Comparison of ENCODE assay signal across 19 mouse cellular contexts in the genomic region with DNA sequence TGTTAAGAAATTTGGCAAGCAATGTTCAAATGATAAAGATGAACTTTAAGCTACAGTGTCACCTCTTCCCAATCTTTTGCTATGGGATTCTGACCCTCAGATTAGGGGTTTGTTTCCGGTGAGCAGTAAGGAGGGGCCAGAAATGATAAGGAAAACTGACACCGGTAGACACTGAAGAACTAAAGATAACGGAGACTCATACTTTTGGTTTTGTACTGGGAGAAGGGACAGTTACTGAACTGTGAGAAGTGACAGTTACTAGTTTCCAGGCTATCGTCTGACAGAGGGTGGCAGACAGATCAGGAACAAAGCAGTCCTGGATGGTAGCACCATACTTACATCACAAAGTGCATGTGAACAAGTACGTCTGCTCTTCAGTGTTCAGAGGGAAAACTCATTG. TPM values are rescaled to one million over a fixed set of nuclear protein-coding genes. Genes with fewer than 3 reads are reported as not detected.
DNase-seq lines count a peak whose midpoint lies in the region; ATAC-seq and TF ChIP-seq lines count a peak whose summit lies in the region.
"Had no signal": no experiment of that assay in that cellular context is flagged by ENCODE, and none has a peak within 500 bp of the region (broad histone marks: within the 10 kb centered on the region; RNA-seq: fewer than 3 reads in every experiment).

No protein-coding gene starts in this region.

- DNase-seq in heart, postnatal 4 days = no peak
- DNase-seq in liver, adult 2 months (ENCODE audit: extremely low read depth, low read depth, low spot score) = peak; percentile 34
- DNase-seq in liver = no peak
- no peak for DNase-seq in gastrocnemius, postnatal 14 days
- DNase-seq in adrenal gland, postnatal 4 days (ENCODE audit: low spot score in 2 of 2) = no peak
- DNase-seq: cerebellum, adult 9-10 months; forebrain, postnatal 0 days; kidney, adult 18-20 months; right cerebral cortex, postnatal 25 days had no signal

- H3K79me2 ChIP-seq in liver, adult 2 months (ENCODE audit: control insufficient read depth, insufficient read depth, low read length) = no peaks in the 10 kb centered on the region

- H3K9me3 ChIP-seq in heart, embryonic 11.5 days (replicated peaks; ENCODE audit: control insufficient read depth, low read length) = no peaks in the 10 kb centered on the region
- H3K9me3 ChIP-seq in liver, embryonic 12.5 days (replicated peaks) = no peaks in the 10 kb centered on the region
- H3K9me3 ChIP-seq: embryonic facial prominence, embryonic 13.5 days; limb, embryonic 13.5 days had no signal

- no peaks in the 10 kb centered on the region for H3K36me3 ChIP-seq in heart, embryonic 11.5 days (ENCODE audit: control insufficient read depth, insufficient read depth, low read length)
- H3K36me3 ChIP-seq in liver, adult 2 months (ENCODE audit: control insufficient read depth, insufficient read depth, low read length) = no peaks in the 10 kb centered on the region
- no peaks in the 10 kb centered on the region for H3K36me3 ChIP-seq in liver, embryonic 12.5 days
- H3K36me3 ChIP-seq: embryonic facial prominence, embryonic 13.5 days; limb, embryonic 13.5 days had no signal

- no peaks in the 10 kb centered on the region for H3K27me3 ChIP-seq in heart, embryonic 11.5 days (ENCODE audit: control insufficient read depth, insufficient read depth, low read length)
- no peaks in the 10 kb centered on the region for H3K27me3 ChIP-seq in liver, adult 2 months (ENCODE audit: control insufficient read depth, insufficient read depth, low read length)
- H3K27me3 ChIP-seq in liver, embryonic 12.5 days (replicated peaks) = no peaks in the 10 kb centered on the region
- H3K27me3 ChIP-seq: embryonic facial prominence, embryonic 13.5 days; limb, embryonic 13.5 days; megakaryocyte, embryonic 14.5 days had no signal

- ATAC-seq in heart, embryonic 11.5 days (replicated peaks; ENCODE audit: insufficient number of reproducible peaks, low FRiP score, low TSS enrichment) = no peak
- peak; percentile 85 for ATAC-seq in liver, embryonic 12.5 days
- ATAC-seq in megakaryocyte-erythroid progenitor cell, adult 5-6 weeks (replicated peaks; ENCODE audit: low FRiP score, low TSS enrichment, poor library complexity, severe bottlenecking) = peak; percentile 90
- ATAC-seq: forebrain, postnatal 0 days; lung, postnatal 0 days had no signal

- no peak for TF ChIP-seq POLR2A in liver, adult 2 months (IDR thresholded peaks at IDR 0.05; ENCODE audit: extremely low read depth, insufficient read depth, low read length)

- H3K9ac ChIP-seq in heart, embryonic 11.5 days (ENCODE audit: low read depth, low read length) = no peak overlapping the region; the same call in 1 of the 2 replicates
- no peak overlapping the region for H3K9ac ChIP-seq in liver, adult 2 months (ENCODE audit: low read depth, low read length)
- H3K9ac ChIP-seq in liver, embryonic 12.5 days = no peak overlapping the region
- H3K9ac ChIP-seq: embryonic facial prominence, embryonic 13.5 days; forebrain, postnatal 0 days; limb, embryonic 13.5 days had no signal

- intact Hi-C loops in gastrocnemius, postnatal 14 days (cut with DNase I; ENCODE audit: low total_unique reads) = no loop called here

- H3K4me3 ChIP-seq in heart, embryonic 11.5 days (ENCODE audit: low read depth, low read length) = no peak overlapping the region
- H3K4me3 ChIP-seq in liver, adult 2 months (ENCODE audit: insufficient read depth, low read depth, low read length) = peak overlapping the region; percentile 11; the same call in 1 of the 2 replicates
- H3K4me3 ChIP-seq in liver, embryonic 12.5 days = peak overlapping the region; percentile 23
- H3K4me3 ChIP-seq: embryonic facial prominence, embryonic 13.5 days; limb, embryonic 13.5 days; megakaryocyte, embryonic 14.5 days had no signal

- H3K4me1 ChIP-seq in heart, embryonic 11.5 days (ENCODE audit: control insufficient read depth, insufficient read depth, low read length) = peaks cover 6% of the 10 kb centered on the region; the same call in 1 of the 2 replicates
- H3K4me1 ChIP-seq in liver, adult 2 months (ENCODE audit: control insufficient read depth, insufficient read depth, low read length) = peaks cover 4% of the 10 kb centered on the region; the same call in 1 of the 2 replicates
- H3K4me1 ChIP-seq in liver, embryonic 12.5 days = peaks cover 11% of the 10 kb centered on the region
- H3K4me1 ChIP-seq: limb, embryonic 13.5 days; megakaryocyte, embryonic 14.5 days had no signal

- H3K4me2 ChIP-seq in heart, embryonic 11.5 days = peak overlapping the region; percentile 46
- peak overlapping the region; percentile 51 for H3K4me2 ChIP-seq in liver, embryonic 12.5 days
- H3K4me2 ChIP-seq: embryonic facial prominence, embryonic 13.5 days; limb, embryonic 13.5 days had no signal

- TF ChIP-seq CTCF in liver, adult 2 months (IDR thresholded peaks at IDR 0.05; ENCODE audit: low read depth, low read length) = no peak

- H3K27ac ChIP-seq in heart, embryonic 11.5 days (ENCODE audit: low read depth, low read length) = no peak overlapping the region
- H3K27ac ChIP-seq in liver, adult 2 months (replicated peaks; ENCODE audit: insufficient read depth, low read depth, low read length) = no peak overlapping the region
- peak overlapping the region; percentile 67 for H3K27ac ChIP-seq in liver, embryonic 12.5 days
- H3K27ac ChIP-seq: kidney, postnatal 0 days; limb, embryonic 13.5 days had no signal

- WGBS in heart, embryonic 11.5 days (ENCODE audit: insufficient replicate concordance) = 11% methylated on average over 5 of the region's 5 CpGs
- WGBS in liver, adult 2 months = 10% methylated on average over 5 of the region's 5 CpGs
- WGBS in liver, embryonic 12.5 days (ENCODE audit: insufficient replicate concordance) = 9% methylated on average over 5 of the region's 5 CpGs

RNA-seq across cellular contexts. Expression of a gene that starts 55.0 kb away (rescaled TPM):
- 1.6 and 1.9 TPM in 2 replicates for polyA plus RNA-seq in heart, embryonic 11.5 days (2014; fragmentation: Nextera tagmentation; extraction: Ambion mirVana)
- total RNA-seq in heart, postnatal 4 days (2021) = 1 to 10 TPM; 1.1 to 1.5 TPM
- 0.67 and 1.8 TPM in 2 replicates for total RNA-seq in liver, adult 2 months (2014; rRNA removed)
- polyA plus RNA-seq in liver, adult 2 months (2012; rRNA removed) = 0.56 and 0.72 TPM in 2 replicates
- 0.31 and 0.87 TPM in 2 replicates for polyA plus RNA-seq in liver, embryonic 12.5 days (2016; fragmentation: Nextera tagmentation; extraction: Ambion mirVana)
- total RNA-seq in megakaryocyte-erythroid progenitor cell, adult 5-6 weeks (2014; fragmentation: Nextera tagmentation) = 1.9 TPM in 1 of 2 replicates, not detected in the other
- not detected in 2 replicates for total RNA-seq in megakaryocyte-erythroid progenitor cell, adult 5-6 weeks (2017)
- total RNA-seq in gastrocnemius, postnatal 14 days (2021) = 1 to 10 TPM; 1.3 to 1.6 TPM
- total RNA-seq in adrenal gland, postnatal 4 days (2021) = 1 to 10 TPM; 2.5 to 3.5 TPM
- total RNA-seq: hematopoietic stem cell, adult 5-6 weeks; neutrophil, adult 5-6 weeks had no signal

RNA-seq across cellular contexts. Expression of a gene that starts 55.7 kb away (rescaled TPM):
- polyA plus RNA-seq in heart, embryonic 11.5 days (2014; fragmentation: Nextera tagmentation; extraction: Ambion mirVana) = 10.6 and 11.6 TPM in 2 replicates
- total RNA-seq in heart, postnatal 4 days (2021) = 1 to 10 TPM; 9.3 to 9.5 TPM
- total RNA-seq in liver, adult 2 months (2014; rRNA removed) = 3.6 TPM in 2 replicates
- 1.2 and 1.3 TPM in 2 replicates for polyA plus RNA-seq in liver, adult 2 months (2012; rRNA removed)
- polyA plus RNA-seq in liver, embryonic 12.5 days (2016; fragmentation: Nextera tagmentation; extraction: Ambion mirVana) = 3.1 and 3.4 TPM in 2 replicates
- 4.3 and 9.4 TPM in 2 replicates for total RNA-seq in megakaryocyte-erythroid progenitor cell, adult 5-6 weeks (2014; fragmentation: Nextera tagmentation)
- 3.8 and 6.2 TPM in 2 replicates for total RNA-seq in megakaryocyte-erythroid progenitor cell, adult 5-6 weeks (2017)
- 1 to 10 TPM; 6.1 to 6.5 TPM for total RNA-seq in gastrocnemius, postnatal 14 days (2021)
- total RNA-seq in adrenal gland, postnatal 4 days (2021) = 10 to 100 TPM in 1 of 2 experiments, 1 to 10 TPM in 1; 8.3 to 10.7 TPM
